Mouse (Mus musculus) cerebellum, adult 2 months (tissue): ENCODE results near the gene Npvf. TPM values are rescaled to one million over a fixed set of nuclear protein-coding genes. Genes with fewer than 3 reads are reported as not detected.
A peak's percentile ranks its signal among the peaks of the same experiment; 100 is the strongest.

ENCODE experiments used
- DNase-seq, 2 experiments: peaks; one replicate each; pipeline ENCODE4 v3.0.0; 2021
- H3K27ac ChIP-seq: fragments of 200-500 bp; 2 replicates; pipeline ENCODE4 v1.5.1; 2012; ENCODE audit warnings: low read length, control low read depth, inconsistent platforms; ENCODE audit not compliant: insufficient read depth
- H3K27me3 ChIP-seq: fragments of 200-500 bp; 2 replicates; pipeline ENCODE4 v1.6.1; 2012; ENCODE audit warnings: inconsistent platforms, mild to moderate bottlenecking, low read length, moderate library complexity; ENCODE audit not compliant: control insufficient read depth, insufficient read depth
- H3K4me1 ChIP-seq: fragments of 200-500 bp; 2 replicates; pipeline ENCODE4 v1.6.1; 2011; ENCODE audit warnings: low read length; ENCODE audit not compliant: control insufficient read depth, insufficient read depth
- H3K4me3 ChIP-seq: fragments of 200-500 bp; replicated peaks from 2 replicates; pipeline ENCODE3; 2011; ENCODE audit warnings: mild to moderate bottlenecking, low read depth, low read length, control low read depth; ENCODE audit not compliant: insufficient read depth
- CTCF ChIP-seq: fragments of 200-500 bp; IDR thresholded peaks from 2 replicates; pipeline ENCODE4 v1.5.1; 2011; ENCODE audit warnings: low read depth, mild to moderate bottlenecking, control low read depth, low read length, moderate library complexity, borderline replicate concordance; ENCODE audit not compliant: insufficient read depth
- POLR2A ChIP-seq: fragments of 200-500 bp; IDR thresholded peaks from 2 replicates; pipeline ENCODE4 v1.6.1; 2011; ENCODE audit warnings: low read length, control low read depth, borderline replicate concordance; ENCODE audit not compliant: insufficient read depth
- WGBS: fragments of 180-500 bp; shearing (Covaris S2); methylation state at CpG from one replicate; pipeline ENCODE4 v1.1.7; 2018; 5-methylcytosine and 5-hydroxymethylcytosine counted together
- polyA plus RNA-seq: library from polyadenylated mRNA; depleted of rRNA; stranded (reverse); fragments of >200 nt; gene quantifications from 2 replicates; pipeline ENCODE4 v1.2.3, GENCODE M21; 2012; rRNA removed

Npvf gene
- polyA plus RNA-seq, 1 experiment, result 0.13 TPM

GRCm38 (mm10) chr6:50601620-50602019, 52.6 kb downstream of the Npvf start:
- no peak overlapping the region for H3K4me3 ChIP-seq
- WGBS, result 50% methylated on average over 4 of the region's 4 CpGs

More at GRCm38 (mm10) chr6:50601620-50602019, 52.6 kb downstream of the Npvf start:
- no peak for TF ChIP-seq POLR2A
- TF ChIP-seq CTCF, result peak; percentile 68
- peaks cover 9% of the 10 kb centered on the region for H3K4me1 ChIP-seq
- H3K27ac ChIP-seq, result no peak overlapping the region
- peak in 1 of 2 experiments; percentile 28 for DNase-seq
- H3K27me3 ChIP-seq, result no peaks in the 10 kb centered on the region

Other genes with a start within 250 kb of the Npvf start
- gene Osbpl3, start 198.2 kb downstream of the Npvf start, polyA plus RNA-seq, result 9.6 and 11.4 TPM in 2 replicates
- 67.3 and 71.2 TPM in 2 replicates for gene Cycs, start 87.9 kb downstream of the Npvf start, polyA plus RNA-seq
- gene 4921507P07Rik, start 57.8 kb downstream of the Npvf start, polyA plus RNA-seq, result 2.7 and 3.2 TPM in 2 replicates